22 mouse cellular contexts compared by ENCODE assay signal in the genomic region with DNA sequence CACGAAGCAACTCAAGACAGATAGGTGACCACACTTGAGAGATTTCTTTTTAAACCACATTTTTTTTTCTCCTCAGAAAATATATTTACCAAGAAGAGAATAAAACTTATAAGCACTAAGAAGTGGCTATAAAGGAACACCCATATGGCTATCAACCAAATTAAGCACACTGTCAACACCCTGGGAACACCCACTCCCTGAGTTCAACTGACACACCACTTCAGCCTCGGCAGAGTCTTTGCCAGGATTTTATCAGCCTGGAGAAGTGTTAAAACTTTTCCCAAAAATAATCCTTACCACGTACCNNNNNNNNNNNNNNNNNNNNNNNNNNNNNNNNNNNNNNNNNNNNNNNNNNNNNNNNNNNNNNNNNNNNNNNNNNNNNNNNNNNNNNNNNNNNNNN.
A peak's percentile ranks its signal among the peaks of the same experiment; 100 is the strongest.
DNase-seq lines count a peak whose midpoint lies in the region; ATAC-seq lines count a peak whose summit lies in the region.
"Had no signal": no experiment of that assay in that cellular context is flagged by ENCODE, and none has a peak within 500 bp of the region (broad histone marks: within the 10 kb centered on the region; RNA-seq: fewer than 3 reads in every experiment).

No protein-coding gene starts in this region.

- no peak overlapping the region for H3K9ac ChIP-seq in heart, embryonic 16.5 days (ENCODE audit: low read length)
- no peak overlapping the region for H3K9ac ChIP-seq in heart, embryonic 12.5 days
- H3K9ac ChIP-seq: embryonic facial prominence, embryonic 12.5 days; forebrain, embryonic 15.5 days; hindbrain, embryonic 14.5 days; midbrain, embryonic 13.5 days; neural tube, embryonic 12.5 days; stomach, embryonic 15.5 days had no signal

- H3K4me3 ChIP-seq in heart, embryonic 16.5 days (ENCODE audit: low read length), result no peak overlapping the region
- no peak overlapping the region for H3K4me3 ChIP-seq in heart, embryonic 12.5 days
- H3K4me3 ChIP-seq: embryonic facial prominence, embryonic 12.5 days; forebrain, embryonic 15.5 days; midbrain, embryonic 13.5 days; neural tube, embryonic 12.5 days; stomach, embryonic 15.5 days had no signal

- no peak overlapping the region for H3K27ac ChIP-seq in heart, embryonic 16.5 days (ENCODE audit: low read length)
- H3K27ac ChIP-seq in heart, embryonic 12.5 days (ENCODE audit: poor library complexity, severe bottlenecking), result no peak overlapping the region
- H3K27ac ChIP-seq: embryonic facial prominence, embryonic 12.5 days; forebrain, embryonic 15.5 days; hindbrain, embryonic 14.5 days; midbrain, embryonic 13.5 days; neural tube, embryonic 12.5 days; stomach, embryonic 15.5 days had no signal

- peak overlapping the region; percentile 12; the same call in 1 of the 2 replicates for H3K4me2 ChIP-seq in heart, embryonic 16.5 days (ENCODE audit: low read depth, low read length)
- H3K4me2 ChIP-seq in heart, embryonic 12.5 days, result no peak overlapping the region
- H3K4me2 ChIP-seq: embryonic facial prominence, embryonic 12.5 days; forebrain, embryonic 15.5 days; hindbrain, embryonic 14.5 days; midbrain, embryonic 13.5 days; neural tube, embryonic 12.5 days; stomach, embryonic 15.5 days had no signal

- no peaks in the 10 kb centered on the region for H3K36me3 ChIP-seq in heart, embryonic 16.5 days (ENCODE audit: control insufficient read depth, insufficient read depth)
- H3K36me3 ChIP-seq in heart, embryonic 12.5 days, result no peaks in the 10 kb centered on the region
- H3K36me3 ChIP-seq: embryonic facial prominence, embryonic 12.5 days; forebrain, embryonic 15.5 days; midbrain, embryonic 13.5 days; neural tube, embryonic 12.5 days; stomach, embryonic 15.5 days had no signal

- DNase-seq in frontal cortex, postnatal 14 days (ENCODE audit: low spot score in 2 of 2), result no peak
- peak; percentile 73 for DNase-seq in right cerebral cortex, adult 18-20 months
- DNase-seq in right cerebral cortex, postnatal 14 days, result no peak
- DNase-seq in telencephalon, adult 2 months (ENCODE audit: low read depth, low spot score), result peak; percentile 90
- DNase-seq in thymus, adult 18-20 months, result no peak
- DNase-seq: adrenal gland, adult 8-10 months; cerebellum, adult 9-11 months; gastrocnemius, postnatal 10 days; kidney, adult 8-10 months; kidney, postnatal 14 days; liver; lung, postnatal 10 days; thymus, postnatal 14 days had no signal

- H3K27me3 ChIP-seq in heart, embryonic 16.5 days (ENCODE audit: control insufficient read depth, insufficient read depth, low read length), result no peaks in the 10 kb centered on the region
- H3K27me3 ChIP-seq in heart, embryonic 12.5 days (replicated peaks), result no peaks in the 10 kb centered on the region
- H3K27me3 ChIP-seq: embryonic facial prominence, embryonic 12.5 days; forebrain, embryonic 15.5 days; midbrain, embryonic 13.5 days; neural tube, embryonic 12.5 days; stomach, embryonic 15.5 days had no signal

- H3K4me1 ChIP-seq in heart, embryonic 16.5 days (ENCODE audit: control insufficient read depth, insufficient read depth, low read length), result peaks cover 11% of the 10 kb centered on the region
- peaks cover 10% of the 10 kb centered on the region; the same call in 1 of the 2 replicates for H3K4me1 ChIP-seq in heart, embryonic 12.5 days (replicated peaks)
- H3K4me1 ChIP-seq: forebrain, embryonic 15.5 days; midbrain, embryonic 13.5 days; neural tube, embryonic 12.5 days; stomach, embryonic 15.5 days had no signal

- H3K9me3 ChIP-seq in heart, embryonic 16.5 days (replicated peaks; ENCODE audit: control insufficient read depth, low read length), result no peaks in the 10 kb centered on the region
- no peaks in the 10 kb centered on the region for H3K9me3 ChIP-seq in heart, embryonic 12.5 days (replicated peaks)
- H3K9me3 ChIP-seq: embryonic facial prominence, embryonic 12.5 days; forebrain, embryonic 15.5 days; midbrain, embryonic 13.5 days; neural tube, embryonic 12.5 days; stomach, embryonic 15.5 days had no signal

- 37% methylated on average over 3 of the region's 3 CpGs for WGBS in heart, embryonic 16.5 days
- WGBS in heart, embryonic 12.5 days, result 34% methylated on average over 3 of the region's 3 CpGs

- peak; percentile 86 for ATAC-seq in frontal cortex, adult (ENCODE audit: low TSS enrichment)
- no peak; the same call in 1 of the 2 replicates for ATAC-seq in heart, embryonic 16.5 days (replicated peaks; ENCODE audit: extremely low read depth, insufficient read depth, low FRiP score)
- ATAC-seq in heart, embryonic 12.5 days (ENCODE audit: insufficient number of reproducible peaks, low FRiP score), result no peak
- ATAC-seq: forebrain, embryonic 15.5 days; midbrain, embryonic 13.5 days had no signal

Comparison
In these comparisons a context has a peak if more than half of its experiments do, and no peak if none do; other contexts are left out.
1. DNase-seq: peak in right cerebral cortex, adult 18-20 months (single experiment) and telencephalon, adult 2 months (single experiment); none in frontal cortex, postnatal 14 days (0 of 2), right cerebral cortex, postnatal 14 days (single experiment) and thymus, adult 18-20 months (0 of 2).